Mouse (Mus musculus) ZHBTc4 (cell line): ENCODE data around the gene Zfp329.
"Not testable (repeated sequence)": the region's sequence is repeated elsewhere in the genome, so short reads cannot be mapped to it uniquely, and the experiment has no call there.

Experiments
- DNase-seq: peaks from one replicate; pipeline ENCODE4 v3.0.0-alpha.2; 2011; ENCODE audit warnings: low read depth, low spot score

Gene Zfp329

GRCm38 (mm10) chr7:12818521-12819295 is at the start of gene Zfp329:
Gene Zfp329 (minus strand): TSS chr7:12818858.
- peak; percentile 98 for DNase-seq

- no peak for DNase-seq
Measured at GRCm38 (mm10) chr7:12835779-12836178, 17.1 kb upstream of the Zfp329 start.

- DNase-seq: peak; percentile 15
Measured at GRCm38 (mm10) chr7:12835193-12835671, 16.6 kb upstream of the Zfp329 start.

- peak; percentile 97 for DNase-seq
Measured at GRCm38 (mm10) chr7:12834162-12835120, 15.8 kb upstream of the Zfp329 start, which contains the start of gene Zfp110. Gene Zfp110 (plus strand): TSS chr7:12834761.

GRCm38 (mm10) chr7:12815566-12815965 is 3.1 kb downstream of the Zfp329 start:
- DNase-seq: peak; percentile 65

- DNase-seq: no peak
Measured at GRCm38 (mm10) chr7:12803727-12804071, 15.0 kb downstream of the Zfp329 start.

GRCm38 (mm10) chr7:12802866-12803726 is 15.6 kb downstream of the Zfp329 start, which contains the start of gene Zscan18:
Gene Zscan18 (minus strand): TSS chr7:12803635.
- DNase-seq: peak; percentile 94

GRCm38 (mm10) chr7:12799554-12799953 is 19.1 kb downstream of the Zfp329 start:
- no peak for DNase-seq

- peak; percentile 70 for DNase-seq
Measured at GRCm38 (mm10) chr7:12797971-12798370, 20.7 kb downstream of the Zfp329 start.

- DNase-seq: not testable (repeated sequence)
Measured at GRCm38 (mm10) chr7:12792624-12793023, 26.0 kb downstream of the Zfp329 start.

- DNase-seq: no peak
Measured at GRCm38 (mm10) chr7:12788025-12788424, 30.6 kb downstream of the Zfp329 start.

GRCm38 (mm10) chr7:12787333-12787732 is 31.3 kb downstream of the Zfp329 start:
- no peak for DNase-seq

GRCm38 (mm10) chr7:12780151-12780830 is 38.4 kb downstream of the Zfp329 start:
- DNase-seq: peak; percentile 95

GRCm38 (mm10) chr7:12779782-12780150 is 38.9 kb downstream of the Zfp329 start:
- no peak for DNase-seq

GRCm38 (mm10) chr7:12779141-12779540 is 39.5 kb downstream of the Zfp329 start:
- DNase-seq: no peak

- DNase-seq: peak; percentile 18
Measured at GRCm38 (mm10) chr7:12774606-12775005, 44.1 kb downstream of the Zfp329 start.

GRCm38 (mm10) chr7:12774111-12774510 is 44.5 kb downstream of the Zfp329 start:
- no peak for DNase-seq
